Mouse (Mus musculus) left cerebral cortex, postnatal 14 days (tissue): ENCODE data around the gene Fam71e1. TPM values are rescaled to one million over a fixed set of nuclear protein-coding genes. Genes with fewer than 3 reads are reported as not detected.
A peak's percentile ranks its signal among the peaks of the same experiment; 100 is the strongest.

Experiments
- DNase-seq, 2 experiments: peaks; one replicate each; pipeline ENCODE4 v3.0.0; 2021 to 2022; ENCODE audit warnings: low spot score in 2 of 2, mixed read lengths in 1 of 2
- intact Hi-C: fragments of 180-260 bp; cut with DNase I; formaldehyde crosslinking; loops from one replicate; pipeline ENCODE4 v1.15.1; 2025
- microRNA-seq, 2 experiments: library from miRNA; unstranded; fragments of <30 nt; microRNA quantifications; one replicate each; pipeline ENCODE4 v1.2.0; 2022
- total RNA-seq, 2 experiments: library from RNA; stranded (reverse); gene quantifications; 2 replicates each; pipeline ENCODE4 v1.2.3; 2021

The Fam71e1 gene
- total RNA-seq, 2 experiments from 2014 or later, result 26.5 to 32.5 TPM

DNA sequence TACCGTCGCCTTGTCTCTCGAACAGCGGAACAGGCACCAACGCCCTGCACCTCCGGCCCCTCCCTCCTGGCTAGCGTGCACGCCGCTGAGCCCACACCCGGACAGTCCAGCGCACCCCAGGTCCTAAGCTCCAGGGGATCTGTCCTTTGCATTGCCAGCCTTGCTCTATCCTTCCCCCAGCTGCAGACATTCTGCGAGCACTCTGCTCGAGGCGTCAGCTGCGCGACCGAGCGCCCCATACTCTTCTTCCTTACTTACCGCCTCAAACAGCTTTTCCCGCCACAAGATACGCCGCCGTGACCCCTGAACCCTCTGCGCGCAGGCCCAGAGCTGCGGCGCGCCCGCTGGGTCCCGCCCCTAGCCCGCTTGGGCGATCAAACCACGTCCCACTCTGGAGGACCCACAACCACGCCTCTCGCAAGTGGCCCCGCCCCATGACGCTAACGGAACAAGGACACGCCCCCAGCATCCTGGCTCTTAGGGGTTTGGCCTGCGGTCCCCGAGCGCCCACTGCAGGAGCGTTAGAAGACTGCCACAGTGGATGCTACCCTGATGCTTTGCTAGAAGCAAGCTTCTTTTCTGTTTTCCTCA lies 52.2 kb downstream of the Fam71e1 start, which contains the start of gene Pold1:
TSS of gene Pold1 (minus strand) at position 353 of the 591 bp plus-strand sequence.
- intact Hi-C loops, result loop anchor here (2.0 kb wide), 1 partner anchor 48 kb away; no protein-coding TSS in a partner anchor

DNA sequence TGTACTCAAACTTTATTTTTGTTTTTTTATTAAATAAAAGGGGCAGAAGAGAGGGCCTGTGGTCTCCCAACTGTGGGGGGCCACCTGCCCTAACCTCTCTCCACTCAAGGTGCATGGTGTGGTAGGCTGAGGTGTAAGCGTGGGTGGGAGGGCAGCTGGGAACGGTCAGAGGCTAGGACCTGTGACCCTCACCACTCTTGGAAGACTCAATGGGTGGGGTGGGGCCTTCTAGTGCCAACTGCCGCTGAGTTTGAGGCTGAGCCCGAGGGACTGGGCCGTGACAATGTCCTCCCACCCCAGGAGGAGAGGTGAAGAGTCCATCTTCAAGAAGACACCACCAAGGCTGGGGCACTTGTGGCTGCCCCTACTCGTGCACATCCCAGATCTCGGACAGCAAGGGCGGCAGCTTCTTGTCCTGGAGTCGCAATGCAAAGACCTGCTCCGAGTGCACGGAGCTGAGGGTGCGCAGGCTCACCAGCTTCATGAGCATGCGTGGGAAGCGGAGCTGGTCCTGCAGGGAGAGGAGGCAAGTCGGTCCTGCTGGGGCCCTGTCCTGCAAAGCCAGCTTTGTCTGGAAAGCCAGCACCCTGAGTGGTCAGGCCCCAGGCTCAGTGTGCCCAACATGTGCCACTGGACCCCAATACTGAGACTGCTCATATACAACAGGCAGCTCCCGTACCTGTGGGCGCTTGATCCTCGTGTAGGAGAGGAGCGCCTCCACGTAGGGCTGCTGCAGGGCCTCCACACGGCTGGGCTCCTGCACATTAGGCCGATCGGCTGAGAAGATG lies 53.4 kb downstream of the Fam71e1 start:
- no peak for DNase-seq
- intact Hi-C loops, result loop anchor here (2.0 to 10.0 kb wide), 2 partner anchors 49 to 155 kb away; no protein-coding TSS in a partner anchor

More for the DNA sequence above, 52.2 kb downstream of the Fam71e1 start, which contains the start of gene Pold1:
- peak; percentile 99 for DNase-seq

DNA sequence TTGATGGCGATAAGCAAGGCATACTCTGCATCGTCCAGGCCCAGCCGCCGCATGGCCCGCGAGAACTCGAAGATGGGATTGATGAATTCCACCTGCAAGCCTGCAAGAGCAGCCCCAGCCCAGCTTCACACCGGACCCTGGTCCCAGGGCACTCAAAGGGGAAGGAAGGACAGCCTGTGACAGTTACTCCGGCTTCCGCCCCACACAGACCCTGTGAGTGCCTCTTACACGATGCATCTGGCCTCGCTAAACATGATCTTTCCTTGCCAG lies 54.0 kb downstream of the Fam71e1 start:
- DNase-seq, result no peak
- intact Hi-C loops, result loop anchor here (10.0 kb wide), 1 partner anchor 156 kb away; no protein-coding TSS in a partner anchor

Small RNAs within 50 kb of the gene (microRNA-seq; reads per million reads assigned to microRNA genes)
- 2.4 reads per million in 2 experiments for gene Mir7052
- 0 to 1.0 reads per million in 2 experiments for gene Mir7053

Other genes with a start within 250 kb of the Fam71e1 start
- gene 1700028J19Rik, start 249.9 kb upstream of the Fam71e1 start, total RNA-seq, result 1 to 10 TPM; 1.5 to 2.0 TPM
- 10 to 100 TPM; 88.7 to 94.1 TPM for gene 2410002F23Rik, start 249.9 kb upstream of the Fam71e1 start, total RNA-seq
- not detected for gene Acp4, start 239.2 kb upstream of the Fam71e1 start, total RNA-seq
- gene Gm15517, start 235.1 kb upstream of the Fam71e1 start, total RNA-seq, result not detected
- gene Clec11a, start 189.7 kb upstream of the Fam71e1 start, total RNA-seq, result 1 to 10 TPM; 2.6 to 3.6 TPM
- 100 to 1,000 TPM; 512 to 537 TPM for gene Shank1, start 186.3 kb upstream of the Fam71e1 start, total RNA-seq
- 10 to 100 TPM; 77.1 to 81.9 TPM for gene Syt3, start 112.5 kb upstream of the Fam71e1 start, total RNA-seq
- 1 to 10 TPM; 2.3 TPM for gene 1700008O03Rik, start 110.8 kb upstream of the Fam71e1 start, total RNA-seq
- 100 to 1,000 TPM; 269 to 330 TPM for gene Lrrc4b, start 67.6 kb upstream of the Fam71e1 start, total RNA-seq
- 10 to 100 TPM; 11.2 to 13.4 TPM for gene Aspdh, start 31.2 kb upstream of the Fam71e1 start, total RNA-seq
- 10 to 100 TPM; 60.6 to 63.2 TPM for gene Josd2, start 28.6 kb upstream of the Fam71e1 start, total RNA-seq
- gene Emc10, start 52 bp upstream of the Fam71e1 start, total RNA-seq, result 100 to 1,000 TPM; 145 to 164 TPM
- gene Mybpc2, start 28.1 kb downstream of the Fam71e1 start, total RNA-seq, result under 1 TPM in 1 of 2 experiments, not detected in 1; 0.30 TPM
- under 1 TPM in 1 of 2 experiments, not detected in 1; 0.15 TPM for gene Spib, start 35.5 kb downstream of the Fam71e1 start, total RNA-seq
- gene Pold1, start 52.3 kb downstream of the Fam71e1 start, total RNA-seq, result 1 to 10 TPM; 4.2 to 7.0 TPM
- 10 to 100 TPM; 51.0 to 60.7 TPM for gene Nr1h2, start 57.4 kb downstream of the Fam71e1 start, total RNA-seq
- not detected for gene Napsa, start 75.8 kb downstream of the Fam71e1 start, total RNA-seq
- 10 to 100 TPM; 74.2 to 75.5 TPM for gene Kcnc3, start 94.1 kb downstream of the Fam71e1 start, total RNA-seq
- 10 to 100 TPM in 1 of 2 experiments, 1 to 10 TPM in 1; 8.8 to 14.5 TPM for gene Myh14, start 174.3 kb downstream of the Fam71e1 start, total RNA-seq
- not detected for gene Izumo2, start 212.2 kb downstream of the Fam71e1 start, total RNA-seq